Mouse (Mus musculus): ENCODE results near the gene Sirt4.

DNA sequence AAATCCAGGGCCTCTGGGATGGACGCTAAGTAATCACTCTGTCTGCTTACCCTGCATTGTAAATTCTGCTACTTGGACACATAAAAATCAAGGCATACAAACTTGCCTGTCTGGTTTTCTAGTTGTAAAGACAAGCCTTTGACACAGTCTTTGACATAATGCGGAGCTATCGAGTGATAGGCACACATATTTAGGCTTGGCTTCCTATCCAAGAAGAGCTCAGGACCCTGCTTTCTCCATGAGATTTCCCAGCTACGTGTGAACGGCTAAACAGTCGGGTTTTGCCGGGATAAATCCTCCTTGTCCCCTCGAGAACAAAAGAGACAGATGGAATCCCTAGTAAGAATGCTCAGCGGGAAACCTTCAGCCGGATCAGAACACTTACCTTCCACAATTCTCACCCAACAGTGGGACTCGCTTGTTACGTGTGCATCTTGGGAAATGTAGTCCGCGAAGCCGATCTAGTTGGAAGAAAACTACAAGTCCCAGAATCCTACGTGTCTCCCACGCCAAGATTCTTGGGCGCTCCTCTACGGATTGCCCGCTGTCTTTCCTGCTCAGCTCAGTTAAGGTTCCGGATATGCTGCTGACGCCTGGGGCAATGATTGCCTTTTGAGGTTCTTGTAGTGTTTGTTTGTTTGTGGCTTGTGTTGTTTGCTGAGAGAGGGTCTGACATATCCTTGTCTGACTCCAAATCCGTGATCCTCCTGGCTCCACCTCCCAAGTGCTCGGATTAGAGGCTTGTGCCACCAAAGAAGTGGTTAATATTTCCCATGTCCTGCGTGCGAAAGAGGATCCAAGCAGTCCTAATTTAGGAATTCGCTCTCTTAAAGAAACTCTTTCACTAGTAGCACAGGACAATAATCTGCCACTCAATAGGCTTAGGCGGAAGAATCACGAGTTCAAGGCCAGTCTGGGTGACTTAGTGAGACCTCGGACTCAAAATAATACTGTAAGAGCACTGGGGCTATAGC is at the start of gene Sirt4:
- no peak for TF ChIP-seq POLR2AphosphoS5 (IDR thresholded peaks at IDR 0.05; ENCODE audit: insufficient replicate concordance, low read depth, low read length)
- no peak for TF ChIP-seq CTCF (IDR thresholded peaks at IDR 0.05; ENCODE audit: low read depth, low read length)
- no peak for TF ChIP-seq TAL1 (conservative IDR thresholded peaks at IDR 0.05; ENCODE audit: low read depth, low read length)
- TF ChIP-seq GATA1 (IDR thresholded peaks at IDR 0.05; ENCODE audit: borderline replicate concordance, low read length), result no peak
- TF ChIP-seq GATA2 (IDR thresholded peaks at IDR 0.05; ENCODE audit: borderline replicate concordance, low read depth, low read length), result no peak

Measured in G1E (cell line).